Mouse (Mus musculus) heart, postnatal 10 days (tissue): Measurements from ENCODE around the gene Nmnat3. TPM values are rescaled to one million over a fixed set of nuclear protein-coding genes. Genes with fewer than 3 reads are reported as not detected.
"Not testable (repeated sequence)": the region's sequence is repeated elsewhere in the genome, so short reads cannot be mapped to it uniquely, and the experiment has no call there.

Experiments
- DNase-seq, 2 experiments: peaks; one replicate each; pipeline ENCODE4 v3.0.0; 2021
- intact Hi-C: fragments of 180-260 bp; cut with DNase I; formaldehyde crosslinking; loops from one replicate; pipeline ENCODE4 v1.15.1; 2025
- total RNA-seq, 2 experiments: library from RNA; stranded (reverse); gene quantifications; 2 replicates each; pipeline ENCODE4 v1.2.3; 2021

Nmnat3 gene
- 10 to 100 TPM; 11.2 to 12.8 TPM for total RNA-seq

GRCm38 (mm10) chr9:98287135-98287534, at the start of gene Nmnat3:
Gene Nmnat3, plus strand, starts transcription at chr9:98287435.
- intact Hi-C loops, DNase-seq: not testable (repeated sequence)

- intact Hi-C loops = no loop called here
These were observed 43.8 kb upstream of the Nmnat3 start for GRCm38 (mm10) chr9:98243481-98243880.

GRCm38 (mm10) chr9:98244223-98244622, 43.0 kb upstream of the Nmnat3 start:
- peak; percentile 12 to 30 for DNase-seq
- intact Hi-C loops = no loop called here

More at GRCm38 (mm10) chr9:98243481-98243880, 43.8 kb upstream of the Nmnat3 start:
- DNase-seq = no peak

- intact Hi-C loops = no loop called here
- DNase-seq = no peak
These were observed 42.0 kb upstream of the Nmnat3 start for GRCm38 (mm10) chr9:98245226-98245625.

GRCm38 (mm10) chr9:98246351-98246750, 40.9 kb upstream of the Nmnat3 start:
- intact Hi-C loops = no loop called here
- DNase-seq = no peak

GRCm38 (mm10) chr9:98260210-98260609, 27.0 kb upstream of the Nmnat3 start:
- peak; percentile 3 for DNase-seq
- intact Hi-C loops = no loop called here

- no peak for DNase-seq
- intact Hi-C loops = no loop called here
These were observed 25.7 kb upstream of the Nmnat3 start for GRCm38 (mm10) chr9:98261461-98262011.

GRCm38 (mm10) chr9:98264916-98265315, 22.3 kb upstream of the Nmnat3 start:
- no peak for DNase-seq

GRCm38 (mm10) chr9:98272734-98273133, 14.5 kb upstream of the Nmnat3 start:
- intact Hi-C loops = no loop called here
- no peak for DNase-seq

More at GRCm38 (mm10) chr9:98264916-98265315, 22.3 kb upstream of the Nmnat3 start:
- intact Hi-C loops = no loop called here

GRCm38 (mm10) chr9:98275080-98275479, 12.2 kb upstream of the Nmnat3 start:
- intact Hi-C loops = no loop called here
- DNase-seq = no peak

GRCm38 (mm10) chr9:98280162-98280561, 7.1 kb upstream of the Nmnat3 start:
- intact Hi-C loops = no loop called here
- no peak for DNase-seq

- intact Hi-C loops = no loop called here
- DNase-seq = no peak
These were observed 1.5 kb upstream of the Nmnat3 start for GRCm38 (mm10) chr9:98285606-98286301.

GRCm38 (mm10) chr9:98289665-98290064, 2.4 kb downstream of the Nmnat3 start:
- intact Hi-C loops = no loop called here
- DNase-seq = no peak

GRCm38 (mm10) chr9:98290591-98290990, 3.4 kb downstream of the Nmnat3 start:
- DNase-seq = no peak
- intact Hi-C loops = no loop called here

GRCm38 (mm10) chr9:98296383-98297201, 9.4 kb downstream of the Nmnat3 start:
- DNase-seq = peak; percentile 88
- intact Hi-C loops = no loop called here

- peak in 1 of 2 experiments; percentile 45 for DNase-seq
- intact Hi-C loops = no loop called here
These were observed 10.2 kb downstream of the Nmnat3 start for GRCm38 (mm10) chr9:98297234-98297936.

GRCm38 (mm10) chr9:98297937-98298595, 10.8 kb downstream of the Nmnat3 start:
- no peak for DNase-seq
- intact Hi-C loops = no loop called here

GRCm38 (mm10) chr9:98298761-98299160, 11.5 kb downstream of the Nmnat3 start:
- no peak for DNase-seq
- intact Hi-C loops = no loop called here

- intact Hi-C loops = no loop called here
- DNase-seq = no peak
These were observed 12.0 kb downstream of the Nmnat3 start for GRCm38 (mm10) chr9:98299235-98299634.

GRCm38 (mm10) chr9:98300582-98300981, 13.3 kb downstream of the Nmnat3 start:
- intact Hi-C loops = no loop called here
- no peak for DNase-seq
